Mouse (Mus musculus): ENCODE results near the gene Klhdc1. TPM values are rescaled to one million over a fixed set of nuclear protein-coding genes. Genes with fewer than 3 reads are reported as not detected.

The Klhdc1 gene
- polyA plus RNA-seq, 1 experiment from 2014 or later: 11.5 TPM

- ATAC-seq (ENCODE audit: insufficient number of reproducible peaks, insufficient read depth, low FRiP score, low read depth): no peak
- Histone ChIP-seq H3K27ac (replicated peaks in 1 of 2; ENCODE audit: control insufficient read depth in 1 of 2, insufficient read depth in 1 of 2, low read depth in 2 of 2, low read length in 2 of 2) (no peak overlapping the region), H3K4me3 (ENCODE audit: control insufficient read depth in 1 of 2, insufficient read depth in 1 of 2, low read depth in 1 of 2, low read length in 2 of 2) (no peak overlapping the region), H3K9me3 (ENCODE audit: control insufficient read depth, low read length) (no peaks in the 10 kb centered on the region), H3K36me3 (ENCODE audit: control insufficient read depth, insufficient read depth, low read length) (peaks cover 84% of the 10 kb centered on the region), H3K4me1 (ENCODE audit: control insufficient read depth in 2 of 2, insufficient read depth in 2 of 2, low read length in 2 of 2) (no peaks in the 10 kb centered on the region), H3K27me3 (ENCODE audit: control insufficient read depth, insufficient read depth, low read length) (no peaks in the 10 kb centered on the region), H3K9ac (ENCODE audit: low read length) (no peak overlapping the region), H3K4me2 (ENCODE audit: low read length) (no peak overlapping the region)
- 93% methylated on average over 3 of the region's 3 CpGs for WGBS
These were observed 90.2 kb downstream of the Klhdc1 start for GRCm38 (mm10) chr12:69331187-69331586.

- no peak overlapping the region for H3K9ac ChIP-seq (ENCODE audit: low read length)
- H3K4me3 ChIP-seq (ENCODE audit: control insufficient read depth in 1 of 2, insufficient read depth in 1 of 2, low read depth in 1 of 2, low read length in 2 of 2): no peak overlapping the region
- H3K4me2 ChIP-seq (ENCODE audit: low read length): no peak overlapping the region
- peaks cover 83% of the 10 kb centered on the region for H3K36me3 ChIP-seq (ENCODE audit: control insufficient read depth, insufficient read depth, low read length)
- H3K4me1 ChIP-seq (ENCODE audit: control insufficient read depth in 2 of 2, insufficient read depth in 2 of 2, low read length in 2 of 2): no peaks in the 10 kb centered on the region
- 91% methylated on average over 1 of the region's 1 CpGs for WGBS
- no peak for ATAC-seq (ENCODE audit: insufficient number of reproducible peaks, insufficient read depth, low FRiP score, low read depth)
- no peaks in the 10 kb centered on the region for H3K9me3 ChIP-seq (ENCODE audit: control insufficient read depth, low read length)
- no peaks in the 10 kb centered on the region for H3K27me3 ChIP-seq (ENCODE audit: control insufficient read depth, insufficient read depth, low read length)
- no peak overlapping the region for H3K27ac ChIP-seq (replicated peaks in 1 of 2; ENCODE audit: control insufficient read depth in 1 of 2, insufficient read depth in 1 of 2, low read depth in 2 of 2, low read length in 2 of 2)
These were observed 91.2 kb downstream of the Klhdc1 start for GRCm38 (mm10) chr12:69332147-69332546.

DNA sequence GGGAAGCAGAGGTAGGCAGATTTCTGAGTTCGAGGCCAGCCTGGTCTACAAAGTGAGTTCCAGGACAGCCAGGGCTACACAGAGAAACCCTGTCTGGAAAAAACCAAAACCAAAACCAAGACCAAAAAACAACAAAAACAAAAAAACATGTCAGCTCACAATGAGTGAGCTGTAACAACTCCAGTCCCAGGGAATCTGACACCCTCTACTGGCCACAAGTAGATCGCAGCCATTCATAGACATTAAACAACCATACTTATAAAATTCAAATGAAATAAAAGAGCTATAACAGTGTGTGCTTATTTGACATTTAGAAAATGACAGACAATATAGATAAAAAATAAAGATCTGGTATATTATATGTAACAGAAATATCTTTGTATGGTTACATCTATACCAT is 92.6 kb downstream of the Klhdc1 start:
- no peaks in the 10 kb centered on the region for H3K27me3 ChIP-seq (ENCODE audit: control insufficient read depth, insufficient read depth, low read length)
- no peak for ATAC-seq (ENCODE audit: insufficient number of reproducible peaks, insufficient read depth, low FRiP score, low read depth)
- 79% methylated on average over 2 of the region's 2 CpGs for WGBS
- no peak overlapping the region for H3K27ac ChIP-seq (replicated peaks in 1 of 2; ENCODE audit: control insufficient read depth in 1 of 2, insufficient read depth in 1 of 2, low read depth in 2 of 2, low read length in 2 of 2)
- no peak overlapping the region for H3K4me3 ChIP-seq (ENCODE audit: control insufficient read depth in 1 of 2, insufficient read depth in 1 of 2, low read depth in 1 of 2, low read length in 2 of 2)
- peaks cover 89% of the 10 kb centered on the region for H3K36me3 ChIP-seq (ENCODE audit: control insufficient read depth, insufficient read depth, low read length)
- H3K4me1 ChIP-seq (ENCODE audit: control insufficient read depth in 2 of 2, insufficient read depth in 2 of 2, low read length in 2 of 2): no peaks in the 10 kb centered on the region
- no peak overlapping the region for H3K9ac ChIP-seq (ENCODE audit: low read length)
- no peaks in the 10 kb centered on the region for H3K9me3 ChIP-seq (ENCODE audit: control insufficient read depth, low read length)
- H3K4me2 ChIP-seq (ENCODE audit: low read length): no peak overlapping the region

Other genes starting within 250 kb of the Klhdc1 start
- gene Rps29, start 82.0 kb upstream of the Klhdc1 start, polyA plus RNA-seq (2014; fragmentation: Nextera tagmentation; extraction: Ambion mirVana): 1,298 and 1,520 TPM in 2 replicates
- gene Lrr1, start 72.4 kb upstream of the Klhdc1 start, polyA plus RNA-seq (2014; fragmentation: Nextera tagmentation; extraction: Ambion mirVana): 11.3 and 13.9 TPM in 2 replicates
- 519 and 551 TPM in 2 replicates for gene Rpl36al, start 57.1 kb upstream of the Klhdc1 start, polyA plus RNA-seq (2014; fragmentation: Nextera tagmentation; extraction: Ambion mirVana)
- gene Mgat2, start 57.0 kb upstream of the Klhdc1 start, polyA plus RNA-seq (2014; fragmentation: Nextera tagmentation; extraction: Ambion mirVana): 38.8 and 44.6 TPM in 2 replicates
- 12.0 and 13.2 TPM in 2 replicates for gene Gm49383, start 44.1 kb upstream of the Klhdc1 start, polyA plus RNA-seq (2014; fragmentation: Nextera tagmentation; extraction: Ambion mirVana)
- 6.7 and 7.7 TPM in 2 replicates for gene Dnaaf2, start 42.7 kb upstream of the Klhdc1 start, polyA plus RNA-seq (2014; fragmentation: Nextera tagmentation; extraction: Ambion mirVana)
- gene Gm49384, start 36.9 kb upstream of the Klhdc1 start, polyA plus RNA-seq (2014; fragmentation: Nextera tagmentation; extraction: Ambion mirVana): 12.0 and 13.4 TPM in 2 replicates
- gene Pole2, start 13.0 kb upstream of the Klhdc1 start, polyA plus RNA-seq (2014; fragmentation: Nextera tagmentation; extraction: Ambion mirVana): 15.4 and 16.8 TPM in 2 replicates
- 137 and 144 TPM in 2 replicates for gene Klhdc2, start 55.5 kb downstream of the Klhdc1 start, polyA plus RNA-seq (2014; fragmentation: Nextera tagmentation; extraction: Ambion mirVana)
- 62.7 and 62.9 TPM in 2 replicates for gene Nemf, start 116.0 kb downstream of the Klhdc1 start, polyA plus RNA-seq (2014; fragmentation: Nextera tagmentation; extraction: Ambion mirVana)
- gene Arf6, start 131.0 kb downstream of the Klhdc1 start, polyA plus RNA-seq (2014; fragmentation: Nextera tagmentation; extraction: Ambion mirVana): 41.5 and 49.9 TPM in 2 replicates
- gene Gm9887, start 131.3 kb downstream of the Klhdc1 start, polyA plus RNA-seq (2014; fragmentation: Nextera tagmentation; extraction: Ambion mirVana): 1.5 and 1.7 TPM in 2 replicates